Mouse (Mus musculus): ENCODE data around the gene Pdzrn3. TPM values are rescaled to one million over a fixed set of nuclear protein-coding genes. Genes with fewer than 3 reads are reported as not detected.
A peak's percentile ranks its signal among the peaks of the same experiment; 100 is the strongest.

The Pdzrn3 gene
- total RNA-seq, 2 experiments from 2014 or later, result not detected

DNA sequence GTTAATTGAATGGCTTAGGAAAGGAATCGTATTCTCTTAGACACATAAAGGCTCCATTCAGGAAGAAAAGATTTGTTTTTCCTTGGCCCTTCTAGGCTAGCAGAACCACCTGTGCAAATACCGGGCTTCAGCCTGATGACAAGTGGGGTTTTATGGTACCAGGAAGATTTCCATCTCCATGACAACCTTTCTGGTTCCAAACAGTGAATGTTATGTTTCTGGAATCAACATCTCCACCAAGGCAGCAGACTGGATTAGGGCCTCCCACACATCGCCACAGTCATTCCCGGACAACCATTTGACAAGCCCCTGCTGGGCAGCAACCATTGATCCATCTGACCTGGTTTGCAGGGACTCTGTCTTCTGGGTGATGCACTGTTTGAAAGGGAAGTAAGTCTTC, 114.2 kb downstream of the Pdzrn3 start:
- ATAC-seq (ENCODE audit: poor library complexity, severe bottlenecking), result no peak

- peak; percentile 63 for ATAC-seq (ENCODE audit: poor library complexity, severe bottlenecking)
Measured at GRCm38 (mm10) chr6:101261513-101261912, 116.2 kb downstream of the Pdzrn3 start.

- no peak for ATAC-seq (ENCODE audit: poor library complexity, severe bottlenecking)
Measured at GRCm38 (mm10) chr6:101259411-101259810, 118.3 kb downstream of the Pdzrn3 start.

- no peak for ATAC-seq (ENCODE audit: poor library complexity, severe bottlenecking)
Measured at GRCm38 (mm10) chr6:101257418-101257817, 120.3 kb downstream of the Pdzrn3 start.

- no peak for ATAC-seq (ENCODE audit: poor library complexity, severe bottlenecking)
Measured at GRCm38 (mm10) chr6:101254652-101255051, 123.0 kb downstream of the Pdzrn3 start.

GRCm38 (mm10) chr6:101251916-101252603, 125.6 kb downstream of the Pdzrn3 start:
- ATAC-seq (ENCODE audit: poor library complexity, severe bottlenecking), result no peak

DNA sequence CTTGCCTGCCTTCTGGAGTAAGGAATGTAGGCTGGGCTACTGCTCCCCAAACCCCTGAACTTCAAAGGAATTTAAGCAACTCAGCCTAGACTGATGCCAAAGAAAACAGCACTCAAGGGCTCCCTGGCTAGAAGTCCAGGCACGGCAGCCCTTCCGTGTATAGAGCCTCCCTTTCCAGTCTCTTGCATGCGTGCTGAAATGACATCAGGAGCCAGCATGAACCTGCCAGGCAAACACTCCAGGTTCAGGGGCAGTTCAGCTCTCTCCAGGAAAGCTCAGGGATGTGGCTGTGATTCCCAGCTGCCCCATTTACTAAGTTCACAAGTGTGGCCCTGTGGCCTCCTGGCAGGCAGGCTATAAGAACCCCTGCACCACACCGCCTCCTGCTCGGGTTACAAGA, 126.5 kb downstream of the Pdzrn3 start:
- no peak for ATAC-seq (ENCODE audit: poor library complexity, severe bottlenecking)

DNA sequence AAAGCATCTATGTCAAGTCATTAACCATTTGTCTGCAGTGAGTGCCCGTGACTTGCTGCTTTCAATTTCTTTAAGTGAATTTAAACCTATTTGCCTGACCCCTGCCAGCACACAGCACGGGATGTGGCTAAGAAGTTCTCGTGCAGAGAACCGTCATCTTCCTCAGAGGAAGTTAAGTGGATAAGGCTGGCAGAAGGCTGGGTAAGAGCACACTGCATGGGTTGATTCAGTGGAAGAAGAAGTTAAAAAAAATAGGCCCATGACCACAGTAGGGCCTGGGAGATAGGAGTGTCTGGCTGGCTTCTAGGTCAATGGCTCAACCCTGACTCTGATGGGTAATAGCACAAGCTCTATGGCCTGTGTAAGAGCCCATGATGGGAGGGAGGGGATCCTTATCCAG, 131.6 kb downstream of the Pdzrn3 start:
- ATAC-seq (ENCODE audit: poor library complexity, severe bottlenecking), result no peak

- no peak for ATAC-seq (ENCODE audit: poor library complexity, severe bottlenecking)
Measured at GRCm38 (mm10) chr6:101244355-101244754, 133.3 kb downstream of the Pdzrn3 start.

- no peak for ATAC-seq (ENCODE audit: poor library complexity, severe bottlenecking)
Measured at GRCm38 (mm10) chr6:101243189-101243815, 134.4 kb downstream of the Pdzrn3 start.

- no peak for ATAC-seq (ENCODE audit: poor library complexity, severe bottlenecking)
Measured at GRCm38 (mm10) chr6:101236641-101237246, 141.0 kb downstream of the Pdzrn3 start.

DNA sequence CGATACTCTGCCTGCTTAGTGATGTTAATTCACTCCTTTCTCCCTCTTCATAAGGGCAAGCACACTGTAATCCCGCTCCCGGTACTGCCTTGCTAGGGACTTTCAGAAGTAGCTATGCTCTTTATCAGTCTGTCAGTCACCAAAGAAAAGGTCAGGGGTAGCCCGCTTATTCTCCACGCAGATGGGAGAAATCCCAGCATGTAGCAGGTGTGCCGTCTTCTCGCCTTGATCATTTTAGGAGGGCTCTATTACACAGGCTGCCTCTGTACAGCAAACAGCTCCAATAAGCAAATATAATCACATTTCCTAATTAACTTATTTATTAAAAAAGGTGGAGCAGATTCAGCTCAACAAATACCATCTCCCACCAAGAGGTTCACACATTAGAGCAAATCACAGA, 141.5 kb downstream of the Pdzrn3 start:
- ATAC-seq (ENCODE audit: poor library complexity, severe bottlenecking), result no peak

GRCm38 (mm10) chr6:101234349-101234748, 143.3 kb downstream of the Pdzrn3 start:
- no peak for ATAC-seq (ENCODE audit: poor library complexity, severe bottlenecking)

DNA sequence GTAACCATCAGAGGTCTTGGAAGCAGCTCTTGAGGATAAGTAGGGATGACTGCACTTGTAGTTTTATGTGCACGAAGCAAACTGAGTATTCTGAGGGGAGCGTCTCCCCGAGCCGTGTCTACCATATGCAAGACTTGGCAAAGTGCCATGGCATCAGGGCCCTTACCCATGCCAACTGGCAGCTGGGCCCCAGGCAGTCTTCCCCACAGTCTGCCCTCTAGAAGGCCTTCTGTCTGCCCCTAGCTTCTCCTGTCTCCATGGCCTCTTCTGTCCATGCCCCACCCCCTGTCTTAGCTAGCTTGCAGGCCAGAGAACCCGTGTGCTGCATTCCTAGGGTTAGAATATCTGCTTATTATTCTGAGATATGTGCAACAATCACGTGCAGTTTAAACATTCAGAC, 144.0 kb downstream of the Pdzrn3 start:
- ATAC-seq (ENCODE audit: poor library complexity, severe bottlenecking), result no peak

GRCm38 (mm10) chr6:101227294-101227855, 150.3 kb downstream of the Pdzrn3 start:
- no peak for ATAC-seq (ENCODE audit: poor library complexity, severe bottlenecking)

DNA sequence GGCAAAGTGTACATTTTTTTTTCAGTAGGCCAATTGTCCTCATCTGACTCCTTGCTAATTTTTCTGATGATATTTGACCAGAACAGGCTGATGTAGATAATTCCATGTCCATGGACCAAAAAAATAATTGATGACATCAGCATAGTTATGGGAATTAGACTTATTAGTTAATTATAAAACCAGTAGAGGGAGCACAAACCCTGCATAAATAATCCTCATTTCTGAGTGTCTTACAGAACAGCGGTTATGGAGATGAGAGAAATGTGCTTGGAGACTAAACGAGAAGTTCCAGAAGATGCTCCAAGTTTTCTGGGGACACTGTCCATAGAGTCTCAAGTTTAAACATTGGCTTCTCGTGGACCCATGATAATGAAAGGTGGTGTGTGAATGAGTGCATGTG, 157.4 kb downstream of the Pdzrn3 start:
- no peak for ATAC-seq (ENCODE audit: poor library complexity, severe bottlenecking)

DNA sequence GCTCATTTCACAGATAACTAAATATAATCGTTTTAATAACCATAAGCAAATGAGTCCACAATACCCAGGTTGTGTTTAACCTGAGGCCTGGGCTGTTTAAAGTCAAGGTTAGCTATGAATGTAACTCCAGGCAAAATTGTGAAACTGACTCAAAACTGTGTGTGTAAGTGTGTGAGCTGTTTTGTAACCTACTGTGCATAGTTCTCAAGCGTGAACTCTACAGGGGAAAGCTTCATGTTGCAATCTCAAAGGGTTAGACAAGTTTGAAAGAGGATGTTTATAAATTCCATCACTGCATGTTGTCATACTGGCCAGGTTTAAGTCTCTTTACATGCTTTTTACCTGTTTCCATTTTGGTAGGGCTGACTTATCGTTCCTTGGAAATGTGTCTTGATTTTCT, 158.7 kb downstream of the Pdzrn3 start:
- peak; percentile 92 for ATAC-seq (ENCODE audit: poor library complexity, severe bottlenecking)

GRCm38 (mm10) chr6:101218197-101218596, 159.5 kb downstream of the Pdzrn3 start:
- 0 out of 2 replicates have a peak, but pooled peaks have one; percentile 4 for ATAC-seq (ENCODE audit: poor library complexity, severe bottlenecking)

DNA sequence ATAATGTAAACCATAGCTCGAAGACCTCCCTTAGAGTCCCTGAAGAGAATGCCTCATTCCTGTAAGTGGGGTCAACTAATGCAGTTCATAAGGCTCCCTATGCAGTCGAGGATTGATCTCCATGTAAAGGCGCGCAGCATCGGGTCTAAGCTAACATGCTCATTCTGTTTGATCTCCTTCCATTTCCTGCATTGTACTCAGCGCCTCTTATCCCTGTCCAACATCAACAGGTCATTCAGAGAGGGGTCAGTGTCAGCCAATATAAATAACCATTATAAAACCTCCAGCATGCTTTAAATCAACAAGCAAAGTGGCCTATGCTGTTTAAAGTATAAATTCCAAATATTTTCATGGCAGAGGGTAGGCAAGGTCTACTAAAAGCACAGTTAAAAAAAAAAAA, 159.9 kb downstream of the Pdzrn3 start:
- ATAC-seq (ENCODE audit: poor library complexity, severe bottlenecking), result no peak

DNA sequence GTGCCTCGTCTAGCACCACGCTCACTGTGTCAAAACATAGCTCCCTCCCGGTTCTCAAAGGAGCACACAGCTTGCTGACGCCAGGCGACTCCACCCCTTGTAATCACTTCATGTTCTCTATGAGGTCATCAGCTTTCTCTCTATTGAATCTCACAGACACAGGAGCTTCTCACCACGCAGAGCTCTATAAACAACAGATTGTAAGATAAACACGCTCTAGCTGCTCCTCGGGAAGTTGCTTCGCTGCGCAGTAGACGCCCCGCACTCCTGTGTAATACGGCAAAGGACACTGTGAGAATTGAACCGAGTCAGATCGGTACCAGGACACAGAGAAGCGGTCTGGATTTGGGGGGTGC, 162.3 kb downstream of the Pdzrn3 start:
- no peak for ATAC-seq (ENCODE audit: poor library complexity, severe bottlenecking)

- no peak for ATAC-seq (ENCODE audit: poor library complexity, severe bottlenecking)
Measured at GRCm38 (mm10) chr6:101214734-101215435, 162.8 kb downstream of the Pdzrn3 start.
